Mouse (Mus musculus): ENCODE results near the gene Ankrd28.
"Not testable (repeated sequence)": the region's sequence is repeated elsewhere in the genome, so short reads cannot be mapped to it uniquely, and the experiment has no call there.

Gene Ankrd28

GRCm38 (mm10) chr14:31773518-31773917, 56.9 kb downstream of the Ankrd28 start:
- no peaks in the 10 kb centered on the region for H3K36me3 ChIP-seq (ENCODE audit: control insufficient read depth, insufficient read depth, low read length, poor library complexity, severe bottlenecking)
- DNase-seq (ENCODE audit: low read depth, low spot score) = no peak
- H3K27me3 ChIP-seq (ENCODE audit: control insufficient read depth, insufficient read depth, low read length, poor library complexity, severe bottlenecking) = no peaks in the 10 kb centered on the region

GRCm38 (mm10) chr14:31772251-31772650, 58.2 kb downstream of the Ankrd28 start:
- Histone ChIP-seq H3K36me3 (ENCODE audit: control insufficient read depth, insufficient read depth, low read length, poor library complexity, severe bottlenecking) (no peaks in the 10 kb centered on the region), H3K27me3 (ENCODE audit: control insufficient read depth, insufficient read depth, low read length, poor library complexity, severe bottlenecking) (no peaks in the 10 kb centered on the region)
- no peak for DNase-seq (ENCODE audit: low read depth, low spot score)

- H3K27me3 ChIP-seq (ENCODE audit: control insufficient read depth, insufficient read depth, low read length, poor library complexity, severe bottlenecking) = no peaks in the 10 kb centered on the region
- DNase-seq (ENCODE audit: low read depth, low spot score) = no peak
- H3K36me3 ChIP-seq (ENCODE audit: control insufficient read depth, insufficient read depth, low read length, poor library complexity, severe bottlenecking) = no peaks in the 10 kb centered on the region
Observed at GRCm38 (mm10) chr14:31768531-31768930, 61.9 kb downstream of the Ankrd28 start.

GRCm38 (mm10) chr14:31764083-31764482, 66.4 kb downstream of the Ankrd28 start:
- peaks cover 2% of the 10 kb centered on the region; the same call in 1 of the 2 replicates for H3K36me3 ChIP-seq (ENCODE audit: control insufficient read depth, insufficient read depth, low read length, poor library complexity, severe bottlenecking)
- H3K27me3 ChIP-seq (ENCODE audit: control insufficient read depth, insufficient read depth, low read length, poor library complexity, severe bottlenecking) = no peaks in the 10 kb centered on the region
- DNase-seq (ENCODE audit: low read depth, low spot score) = no peak

GRCm38 (mm10) chr14:31761727-31762126, 68.7 kb downstream of the Ankrd28 start:
- Histone ChIP-seq H3K36me3 (ENCODE audit: control insufficient read depth, insufficient read depth, low read length, poor library complexity, severe bottlenecking) (peaks cover 2% of the 10 kb centered on the region; the same call in 1 of the 2 replicates), H3K27me3 (ENCODE audit: control insufficient read depth, insufficient read depth, low read length, poor library complexity, severe bottlenecking) (no peaks in the 10 kb centered on the region)
- no peak for DNase-seq (ENCODE audit: low read depth, low spot score)

- no peaks in the 10 kb centered on the region for H3K27me3 ChIP-seq (ENCODE audit: control insufficient read depth, insufficient read depth, low read length, poor library complexity, severe bottlenecking)
- H3K36me3 ChIP-seq (ENCODE audit: control insufficient read depth, insufficient read depth, low read length, poor library complexity, severe bottlenecking) = peaks cover 3% of the 10 kb centered on the region; the same call in 1 of the 2 replicates
- no peak for DNase-seq (ENCODE audit: low read depth, low spot score)
Observed at GRCm38 (mm10) chr14:31759195-31759594, 71.3 kb downstream of the Ankrd28 start.

GRCm38 (mm10) chr14:31758410-31758809, 72.0 kb downstream of the Ankrd28 start:
- not testable (repeated sequence) for H3K27me3 ChIP-seq (ENCODE audit: control insufficient read depth, insufficient read depth, low read length, poor library complexity, severe bottlenecking); H3K36me3 ChIP-seq (ENCODE audit: control insufficient read depth, insufficient read depth, low read length, poor library complexity, severe bottlenecking)
- peak; percentile 10 for DNase-seq (ENCODE audit: low read depth, low spot score)

- Histone ChIP-seq H3K36me3 (ENCODE audit: control insufficient read depth, insufficient read depth, low read length, poor library complexity, severe bottlenecking) (0 out of 2 replicates have a peak, but pooled peaks cover 3% of the 10 kb centered on the region), H3K27me3 (ENCODE audit: control insufficient read depth, insufficient read depth, low read length, poor library complexity, severe bottlenecking) (no peaks in the 10 kb centered on the region)
- DNase-seq (ENCODE audit: low read depth, low spot score) = no peak
Observed at GRCm38 (mm10) chr14:31748239-31748873, 82.1 kb downstream of the Ankrd28 start.

GRCm38 (mm10) chr14:31742523-31742922, 87.9 kb downstream of the Ankrd28 start:
- DNase-seq (ENCODE audit: low read depth, low spot score) = no peak
- Histone ChIP-seq H3K27me3 (ENCODE audit: control insufficient read depth, insufficient read depth, low read length, poor library complexity, severe bottlenecking) (no peaks in the 10 kb centered on the region), H3K36me3 (ENCODE audit: control insufficient read depth, insufficient read depth, low read length, poor library complexity, severe bottlenecking) (0 out of 2 replicates have a peak, but pooled peaks cover 4% of the 10 kb centered on the region)

GRCm38 (mm10) chr14:31734811-31735210, 95.6 kb downstream of the Ankrd28 start:
- H3K27me3 ChIP-seq (ENCODE audit: control insufficient read depth, insufficient read depth, low read length, poor library complexity, severe bottlenecking) = no peaks in the 10 kb centered on the region
- DNase-seq (ENCODE audit: low read depth, low spot score) = no peak

GRCm38 (mm10) chr14:31727522-31727921, 102.9 kb downstream of the Ankrd28 start:
- no peak for DNase-seq (ENCODE audit: low read depth, low spot score)
- Histone ChIP-seq H3K27me3 (ENCODE audit: control insufficient read depth, insufficient read depth, low read length, poor library complexity, severe bottlenecking) (no peaks in the 10 kb centered on the region), H3K36me3 (ENCODE audit: control insufficient read depth, insufficient read depth, low read length, poor library complexity, severe bottlenecking) (peaks cover 8% of the 10 kb centered on the region)

More at GRCm38 (mm10) chr14:31734811-31735210, 95.6 kb downstream of the Ankrd28 start:
- peaks cover 6% of the 10 kb centered on the region for H3K36me3 ChIP-seq (ENCODE audit: control insufficient read depth, insufficient read depth, low read length, poor library complexity, severe bottlenecking)

- no peak for DNase-seq (ENCODE audit: low read depth, low spot score)
- H3K36me3 ChIP-seq (ENCODE audit: control insufficient read depth, insufficient read depth, low read length, poor library complexity, severe bottlenecking) = peaks cover 11% of the 10 kb centered on the region
- H3K27me3 ChIP-seq (ENCODE audit: control insufficient read depth, insufficient read depth, low read length, poor library complexity, severe bottlenecking) = no peaks in the 10 kb centered on the region
Observed at GRCm38 (mm10) chr14:31722746-31723145, 107.7 kb downstream of the Ankrd28 start.

GRCm38 (mm10) chr14:31721256-31721655, 109.2 kb downstream of the Ankrd28 start:
- peaks cover 8% of the 10 kb centered on the region for H3K36me3 ChIP-seq (ENCODE audit: control insufficient read depth, insufficient read depth, low read length, poor library complexity, severe bottlenecking)
- H3K27me3 ChIP-seq (ENCODE audit: control insufficient read depth, insufficient read depth, low read length, poor library complexity, severe bottlenecking) = no peaks in the 10 kb centered on the region
- no peak for DNase-seq (ENCODE audit: low read depth, low spot score)

- H3K27me3 ChIP-seq (ENCODE audit: control insufficient read depth, insufficient read depth, low read length, poor library complexity, severe bottlenecking) = no peaks in the 10 kb centered on the region
- H3K36me3 ChIP-seq (ENCODE audit: control insufficient read depth, insufficient read depth, low read length, poor library complexity, severe bottlenecking) = peaks cover 7% of the 10 kb centered on the region
- DNase-seq (ENCODE audit: low read depth, low spot score) = no peak
Observed at GRCm38 (mm10) chr14:31718332-31718731, 112.1 kb downstream of the Ankrd28 start.

- no peak for DNase-seq (ENCODE audit: low read depth, low spot score)
- H3K27me3 ChIP-seq (ENCODE audit: control insufficient read depth, insufficient read depth, low read length, poor library complexity, severe bottlenecking) = no peaks in the 10 kb centered on the region
- H3K36me3 ChIP-seq (ENCODE audit: control insufficient read depth, insufficient read depth, low read length, poor library complexity, severe bottlenecking) = peaks cover 7% of the 10 kb centered on the region
Observed at GRCm38 (mm10) chr14:31717360-31717759, 113.1 kb downstream of the Ankrd28 start.

GRCm38 (mm10) chr14:31715669-31716068, 114.8 kb downstream of the Ankrd28 start:
- Histone ChIP-seq H3K27me3 (ENCODE audit: control insufficient read depth, insufficient read depth, low read length, poor library complexity, severe bottlenecking) (no peaks in the 10 kb centered on the region), H3K36me3 (ENCODE audit: control insufficient read depth, insufficient read depth, low read length, poor library complexity, severe bottlenecking) (peaks cover 7% of the 10 kb centered on the region)
- DNase-seq (ENCODE audit: low read depth, low spot score) = no peak

Data from splenic B cell, adult 2 months (primary cell).